Mouse (Mus musculus): ENCODE measurements around the gene Tmem131.

DNA sequence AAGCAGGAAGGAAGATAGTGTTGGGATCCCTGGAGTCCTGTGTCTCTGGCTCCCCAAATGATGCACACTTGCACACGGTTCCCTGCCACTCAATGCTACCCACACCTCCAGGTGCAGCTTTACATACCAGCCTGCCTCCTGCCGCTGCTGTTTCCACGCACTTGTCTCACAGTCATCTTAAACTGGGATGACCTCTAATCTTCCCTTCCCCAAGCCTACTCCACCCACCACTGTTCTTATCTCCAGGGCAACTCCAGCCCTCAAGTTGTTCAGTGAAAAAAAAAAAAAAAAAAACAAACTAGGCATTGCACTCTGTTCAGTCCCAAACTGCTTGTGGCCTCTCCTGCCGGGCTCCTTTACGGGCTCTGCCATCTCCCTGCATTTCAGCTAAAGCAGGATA lies at the start of gene Tmem131:
- TF ChIP-seq CTCF (IDR thresholded peaks at IDR 0.05; ENCODE audit: control insufficient read depth, insufficient read depth, low read length), result no peak
- TF ChIP-seq POLR2A (IDR thresholded peaks at IDR 0.05; ENCODE audit: borderline replicate concordance, control insufficient read depth, low read depth, low read length), result no peak
